Mouse (Mus musculus) heart, postnatal 0 days (tissue): ENCODE results near the gene Slc22a12. TPM values are rescaled to one million over a fixed set of nuclear protein-coding genes. Genes with fewer than 3 reads are reported as not detected.
A peak's percentile ranks its signal among the peaks of the same experiment; 100 is the strongest.

Source experiments
- ATAC-seq: fragments of 200-750 bp; cut with Nextera tagmentation; 2 replicates; pipeline ENCODE4 v1.8.0; 2017; ENCODE audit warnings: low read depth, moderate number of reproducible peaks, moderate library complexity; ENCODE audit not compliant: insufficient read depth
- DNase-seq: peaks from one replicate; pipeline ENCODE4 v3.0.0-alpha.2; 2016; ENCODE audit warnings: low spot score
- H3K27ac ChIP-seq: fragments of 300-500 bp; sonication (generic); 2 replicates; pipeline ENCODE4 v1.5.1; 2014; ENCODE audit warnings: low read depth, mild to moderate bottlenecking
- H3K27me3 ChIP-seq: fragments of 300-500 bp; sonication (generic); 2 replicates; pipeline ENCODE4 v1.6.1; 2014; ENCODE audit warnings: low read length, mixed read lengths; ENCODE audit not compliant: control insufficient read depth, insufficient read depth
- H3K36me3 ChIP-seq: fragments of 300-500 bp; sonication (generic); replicated peaks from 2 replicates; pipeline ENCODE4 v1.6.1; 2014; ENCODE audit warnings: low read length, mixed read lengths; ENCODE audit not compliant: control insufficient read depth, insufficient read depth
- H3K4me1 ChIP-seq: fragments of 300-500 bp; sonication (generic); 2 replicates; pipeline ENCODE4 v1.6.1; 2014; ENCODE audit warnings: antibody characterized with exemption; ENCODE audit not compliant: control insufficient read depth, insufficient read depth
- H3K4me2 ChIP-seq: fragments of 300-500 bp; sonication (generic); 2 replicates; pipeline ENCODE4 v1.6.1; 2014; ENCODE audit warnings: low read depth, mild to moderate bottlenecking, low read length, moderate library complexity
- H3K4me3 ChIP-seq: fragments of 300-500 bp; sonication (generic); 2 replicates; pipeline ENCODE4 v1.5.1; 2014; ENCODE audit warnings: low read depth, low read length
- H3K9ac ChIP-seq: fragments of 300-500 bp; sonication (generic); replicated peaks from 2 replicates; pipeline ENCODE4 v1.6.1; 2014; ENCODE audit warnings: low read depth, low read length, mixed read lengths
- H3K9me3 ChIP-seq: fragments of 300-500 bp; sonication (generic); replicated peaks from 2 replicates; pipeline ENCODE4 v1.6.1; 2016; ENCODE audit warnings: low read length; ENCODE audit not compliant: control insufficient read depth
- CTCF ChIP-seq: IDR thresholded peaks from 2 replicates; pipeline ENCODE4 v1.5.1; 2016; ENCODE audit warnings: antibody characterized with exemption, control low read depth, low read depth
- EP300 ChIP-seq: IDR thresholded peaks from 2 replicates; pipeline ENCODE4 v1.6.1; 2016; ENCODE audit warnings: antibody characterized with exemption, low read depth
- WGBS: fragments of 180-500 bp; shearing (Covaris S2); extraction: QIAGEN DNeasy Blood & Tissue Kit; methylation state at CpG from one replicate; pipeline ENCODE4 v1.1.7; 2014; 5-methylcytosine and 5-hydroxymethylcytosine counted together
- polyA plus RNA-seq: library from polyadenylated mRNA; unstranded; fragments of >200 nt; fragmentation: Nextera tagmentation; extraction: Ambion mirVana; gene quantifications from 2 replicates; pipeline ENCODE4 v1.2.1, GENCODE M21; 2015
- total RNA-seq: library from RNA; depleted of rRNA; stranded (reverse); fragments of >200 nt; gene quantifications from 2 replicates; pipeline ENCODE4 v1.2.3, GENCODE M21; 2014; ENCODE audit warnings: low replicate concordance

Slc22a12 gene
- total and polyA plus RNA-seq, 2 experiments from 2014 or later, result not detected

- no peak overlapping the region for H3K4me2 ChIP-seq
- DNase-seq, result no peak
- WGBS, result 73% methylated on average over 12 of the region's 12 CpGs
- no peaks in the 10 kb centered on the region for H3K4me1 ChIP-seq
- no peaks in the 10 kb centered on the region for H3K36me3 ChIP-seq
- no peak overlapping the region for H3K27ac ChIP-seq
- no peaks in the 10 kb centered on the region for H3K9me3 ChIP-seq
- no peak overlapping the region for H3K9ac ChIP-seq
- peaks cover 86% of the 10 kb centered on the region for H3K27me3 ChIP-seq
- no peak for TF ChIP-seq EP300
- no peak for TF ChIP-seq CTCF
- H3K4me3 ChIP-seq, result no peak overlapping the region
- ATAC-seq, result no peak
These were observed 38.2 kb downstream of the Slc22a12 start for GRCm38 (mm10) chr19:6504656-6505045.

GRCm38 (mm10) chr19:6503926-6504655 is 38.7 kb downstream of the Slc22a12 start:
- Histone ChIP-seq H3K4me1 (no peaks in the 10 kb centered on the region), H3K4me2 (no peak overlapping the region), H3K27me3 (peaks cover 88% of the 10 kb centered on the region), H3K9ac (no peak overlapping the region), H3K36me3 (no peaks in the 10 kb centered on the region), H3K4me3 (no peak overlapping the region), H3K27ac (no peak overlapping the region), H3K9me3 (no peaks in the 10 kb centered on the region)
- ATAC-seq, result no peak
- DNase-seq, result no peak
- 17% methylated on average over 12 of the region's 16 CpGs for WGBS
- no peak for TF ChIP-seq CTCF
- TF ChIP-seq EP300, result no peak

- Histone ChIP-seq H3K27ac (no peak overlapping the region), H3K4me2 (peak overlapping the region; percentile 39), H3K9me3 (no peaks in the 10 kb centered on the region), H3K4me1 (no peaks in the 10 kb centered on the region), H3K4me3 (peak overlapping the region; percentile 10), H3K27me3 (peaks cover 95% of the 10 kb centered on the region), H3K36me3 (no peaks in the 10 kb centered on the region), H3K9ac (no peak overlapping the region)
- 2% methylated on average over 20 of the region's 20 CpGs for WGBS
- no peak for ATAC-seq
- DNase-seq, result peak; percentile 67
- TF ChIP-seq CTCF (no peak), EP300 (no peak)
These were observed 40.1 kb downstream of the Slc22a12 start for GRCm38 (mm10) chr19:6502543-6503319.

DNA sequence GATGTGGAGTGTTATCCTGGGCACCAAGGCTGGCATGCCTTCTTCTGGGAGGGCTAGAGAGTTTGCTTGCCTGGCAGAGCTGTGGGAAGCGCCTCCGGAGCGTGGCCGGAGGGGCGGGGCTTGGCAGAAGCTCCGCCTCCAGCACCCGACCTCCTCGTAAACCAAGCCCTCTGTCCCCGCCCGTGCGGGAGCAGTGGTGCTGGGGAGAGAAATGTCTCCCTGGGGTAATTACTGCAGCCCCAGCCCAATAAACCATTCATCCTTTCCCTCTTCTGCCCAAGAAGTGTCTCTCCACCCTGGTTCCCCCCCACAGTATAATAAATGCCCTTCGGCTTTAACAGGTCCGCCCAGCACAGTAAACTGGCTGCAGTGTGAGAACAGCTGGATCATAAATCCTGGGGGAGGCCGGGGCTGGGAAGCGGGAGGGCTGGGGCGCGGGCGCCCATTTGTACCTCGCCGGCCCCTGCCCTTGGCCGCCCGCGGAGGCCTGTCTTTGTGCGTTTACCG is 40.7 kb downstream of the Slc22a12 start:
- no peak for TF ChIP-seq CTCF
- TF ChIP-seq EP300, result no peak
- Histone ChIP-seq H3K27me3 (peaks cover 95% of the 10 kb centered on the region), H3K27ac (no peak overlapping the region), H3K4me2 (peak overlapping the region; percentile 39), H3K36me3 (no peaks in the 10 kb centered on the region), H3K9ac (no peak overlapping the region), H3K4me1 (no peaks in the 10 kb centered on the region), H3K4me3 (peak overlapping the region; percentile 10), H3K9me3 (no peaks in the 10 kb centered on the region)
- no peak for ATAC-seq
- DNase-seq, result no peak
- WGBS, result 1% methylated on average over 25 of the region's 25 CpGs

DNA sequence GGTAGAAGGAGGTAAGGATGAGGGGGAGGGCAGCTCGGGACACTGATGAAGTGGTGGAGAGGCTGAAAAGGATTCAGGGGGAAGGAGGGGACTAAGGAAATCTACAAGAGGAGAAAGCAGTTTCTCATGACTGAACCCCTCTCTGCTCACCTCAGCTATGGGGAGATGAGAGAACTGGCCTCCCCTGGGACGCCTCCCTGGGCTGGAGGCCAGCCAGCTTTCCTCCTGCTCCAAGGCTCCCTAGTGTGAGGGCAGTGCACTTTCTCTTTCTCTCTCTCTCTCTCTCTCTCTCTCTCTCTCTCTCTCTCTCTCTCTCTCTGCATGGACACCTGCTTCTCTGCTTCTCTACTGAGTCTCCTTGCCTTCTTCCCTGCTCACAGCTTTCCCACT is 42.2 kb downstream of the Slc22a12 start:
- H3K4me3 ChIP-seq, result no peak overlapping the region
- DNase-seq, result no peak
- H3K36me3 ChIP-seq, result no peaks in the 10 kb centered on the region
- H3K27ac ChIP-seq, result no peak overlapping the region
- WGBS, result 23% methylated on average over 2 of the region's 2 CpGs
- no peak for ATAC-seq
- H3K9ac ChIP-seq, result no peak overlapping the region
- no peaks in the 10 kb centered on the region for H3K9me3 ChIP-seq
- H3K4me1 ChIP-seq, result no peaks in the 10 kb centered on the region
- H3K27me3 ChIP-seq, result peaks cover 90% of the 10 kb centered on the region
- no peak overlapping the region for H3K4me2 ChIP-seq
- TF ChIP-seq EP300 (no peak), CTCF (no peak)
